Mouse (Mus musculus) mature B cell (primary cell): ENCODE data around the gene Efcab6.

ENCODE experiments used
- in situ Hi-C: fragments of 300-500 bp; cut with MboI; formaldehyde crosslinking; loops from 2 replicates; pipeline ENCODE4 v1.14.3; 2019

Efcab6 gene

DNA sequence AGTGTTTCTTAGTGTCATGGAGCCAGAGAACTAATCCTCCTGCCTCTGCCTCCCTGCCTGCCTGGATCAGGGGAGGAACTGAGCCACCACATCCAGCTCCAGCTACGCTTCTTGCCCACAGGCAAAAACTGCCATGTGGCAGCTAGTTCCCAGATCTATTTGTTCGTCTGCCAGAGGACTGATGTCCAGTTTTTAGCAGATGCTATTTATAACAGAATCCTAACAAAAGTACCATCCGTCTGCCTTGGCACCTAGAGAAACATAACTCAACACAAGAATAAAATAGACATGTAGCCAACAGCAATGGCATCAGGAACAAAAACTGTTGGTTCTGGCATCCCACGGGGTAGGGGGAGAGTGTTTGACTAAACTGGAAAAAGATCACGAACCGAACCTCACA is 6.3 kb downstream of the Efcab6 start:
- in situ Hi-C loops: no loop called here

DNA sequence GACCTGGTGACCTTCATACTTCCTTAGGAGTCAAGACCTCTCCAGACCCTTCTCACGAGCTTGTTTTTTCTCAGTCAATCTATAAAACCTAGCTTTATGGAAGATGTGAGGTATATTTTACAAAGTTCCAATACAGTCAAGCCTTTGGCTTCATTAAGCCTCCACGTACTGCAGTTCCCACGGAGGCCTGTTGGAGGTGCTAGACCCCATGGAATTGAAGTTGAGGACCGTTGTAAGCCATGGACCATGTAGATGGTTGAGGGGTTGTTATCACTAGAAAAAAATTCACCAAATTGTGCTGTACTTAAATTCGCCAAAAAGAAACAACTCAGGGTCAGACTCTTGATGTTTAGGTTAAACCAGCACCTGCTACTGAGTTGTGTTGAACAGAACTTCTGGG is 9.1 kb downstream of the Efcab6 start:
- in situ Hi-C loops: no loop called here

GRCm38 (mm10) chr15:84053859-84054258 is 11.3 kb downstream of the Efcab6 start:
- in situ Hi-C loops: no loop called here

DNA sequence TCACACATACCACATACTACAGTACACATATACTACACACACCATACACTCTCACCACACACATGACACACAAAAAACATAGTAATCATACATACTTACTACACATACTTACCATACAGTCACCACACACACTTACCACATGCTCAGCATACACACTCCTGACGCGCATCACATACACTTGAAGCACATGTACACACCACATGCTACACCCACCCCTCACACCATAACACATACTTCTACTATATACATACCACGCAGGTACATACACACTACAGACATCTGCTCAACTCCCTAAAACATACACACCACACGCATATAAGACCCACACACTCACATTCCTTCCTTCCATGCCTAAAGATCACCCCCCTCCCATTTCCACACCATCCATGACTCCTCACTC is 11.9 kb downstream of the Efcab6 start:
- in situ Hi-C loops: no loop called here

GRCm38 (mm10) chr15:84052390-84052789 is 12.8 kb downstream of the Efcab6 start:
- in situ Hi-C loops: no loop called here

DNA sequence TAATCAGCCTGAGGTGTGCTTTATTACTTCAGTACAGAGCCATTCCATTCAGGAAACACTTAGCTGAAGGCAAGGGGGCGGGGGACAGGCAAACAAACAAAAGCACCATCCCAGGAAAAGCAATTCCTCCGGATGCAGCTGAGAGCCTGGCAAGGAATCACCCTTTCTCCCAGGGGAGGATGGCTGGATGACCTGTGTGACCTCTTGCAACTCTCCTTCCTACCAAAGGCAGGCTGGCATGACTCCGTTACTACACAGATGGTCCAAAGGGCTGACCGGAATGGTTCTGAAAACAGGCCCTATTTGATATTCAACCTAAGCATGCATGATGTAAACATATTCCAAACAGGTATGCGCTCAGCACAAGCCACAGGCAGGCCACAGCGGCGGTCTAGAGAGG is 15.6 kb downstream of the Efcab6 start:
- in situ Hi-C loops: no loop called here

DNA sequence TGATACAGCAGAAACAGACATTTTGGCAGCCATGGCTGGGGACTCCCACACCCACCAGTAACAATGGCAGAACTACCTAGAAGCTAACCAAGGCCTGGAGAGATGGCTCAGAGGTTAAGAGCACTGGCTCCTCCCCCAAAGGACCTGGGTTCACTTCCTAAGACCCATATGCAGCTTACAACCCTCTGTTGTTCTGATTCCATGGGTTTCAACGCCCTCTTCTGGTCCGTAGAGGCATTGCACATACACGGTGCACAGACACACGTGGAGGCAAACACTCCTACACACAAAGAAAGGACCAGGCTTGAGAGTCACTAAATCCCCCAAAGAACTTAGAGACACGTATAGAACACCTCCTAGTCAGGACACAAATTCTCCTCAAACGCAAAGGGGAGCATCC is 19.6 kb downstream of the Efcab6 start:
- in situ Hi-C loops: no loop called here

DNA sequence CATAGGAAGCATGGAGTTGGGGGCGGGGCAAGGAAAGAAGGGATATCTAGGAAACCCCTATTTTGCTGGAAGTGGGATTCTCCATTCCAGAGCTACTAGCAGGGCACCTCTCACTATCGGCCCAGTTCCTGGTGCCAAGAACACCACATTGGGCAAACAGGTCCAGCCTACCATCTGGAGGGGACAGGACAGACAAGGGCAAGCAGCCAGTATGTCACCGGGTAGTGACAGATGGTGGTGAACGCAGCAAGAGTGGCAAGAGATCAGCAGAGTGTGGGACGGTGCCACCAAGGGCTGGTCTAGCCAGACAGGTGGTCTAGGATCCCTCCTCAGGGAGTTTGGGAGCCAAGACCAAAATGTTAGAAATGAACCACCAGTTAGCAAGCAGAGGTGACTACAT is 28.1 kb downstream of the Efcab6 start:
- in situ Hi-C loops: no loop called here

DNA sequence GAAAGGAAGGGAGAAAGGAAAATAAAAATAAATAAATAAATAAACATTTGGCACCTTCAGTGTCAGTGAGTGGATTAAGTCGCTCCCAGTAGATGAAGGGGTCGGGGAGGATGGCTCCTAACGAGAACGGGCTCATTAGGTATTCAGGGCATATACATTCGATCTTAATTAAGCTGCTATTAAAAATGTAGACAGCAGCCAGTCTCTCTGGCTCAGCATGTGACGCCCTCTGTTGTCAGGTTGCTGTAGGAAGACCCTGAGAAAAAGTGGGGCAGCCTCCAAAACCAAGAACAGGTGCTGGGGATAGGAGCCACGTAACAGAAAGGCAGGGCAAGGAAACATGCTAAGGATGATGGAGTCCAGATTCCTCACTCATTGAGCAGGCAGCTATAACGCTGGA is 39.5 kb downstream of the Efcab6 start:
- in situ Hi-C loops: no loop called here

- in situ Hi-C loops: no loop called here
These were observed 40.3 kb downstream of the Efcab6 start for GRCm38 (mm10) chr15:84024851-84025250.

- in situ Hi-C loops: no loop called here
These were observed 55.7 kb downstream of the Efcab6 start for GRCm38 (mm10) chr15:84009366-84010083.

GRCm38 (mm10) chr15:84004306-84004705 is 60.9 kb downstream of the Efcab6 start:
- in situ Hi-C loops: no loop called here

DNA sequence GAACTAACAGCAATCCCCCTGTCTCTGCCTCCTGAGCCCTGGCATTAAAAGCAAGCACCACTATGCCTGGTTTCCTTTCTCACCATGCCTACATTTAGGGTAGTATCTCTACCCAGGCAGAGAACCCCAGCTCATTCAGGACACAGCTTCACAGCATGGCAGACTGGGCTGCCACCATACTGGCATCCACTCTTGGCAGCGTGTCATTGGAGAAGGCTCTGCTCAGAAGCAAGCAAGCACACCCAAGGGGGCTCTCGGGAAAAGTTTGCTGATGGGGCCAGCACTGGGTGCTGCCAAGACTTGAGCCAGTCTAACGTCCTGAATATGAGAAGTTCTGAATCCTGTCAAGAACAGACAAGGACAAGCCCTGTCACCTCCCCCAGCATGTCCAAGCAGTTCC is 66.1 kb downstream of the Efcab6 start:
- in situ Hi-C loops: no loop called here

GRCm38 (mm10) chr15:83998586-83998985 is 66.6 kb downstream of the Efcab6 start:
- in situ Hi-C loops: no loop called here

- in situ Hi-C loops: no loop called here
These were observed 67.1 kb downstream of the Efcab6 start for GRCm38 (mm10) chr15:83998115-83998514.

- in situ Hi-C loops: no loop called here
These were observed 67.6 kb downstream of the Efcab6 start for GRCm38 (mm10) chr15:83997550-83997949.

DNA sequence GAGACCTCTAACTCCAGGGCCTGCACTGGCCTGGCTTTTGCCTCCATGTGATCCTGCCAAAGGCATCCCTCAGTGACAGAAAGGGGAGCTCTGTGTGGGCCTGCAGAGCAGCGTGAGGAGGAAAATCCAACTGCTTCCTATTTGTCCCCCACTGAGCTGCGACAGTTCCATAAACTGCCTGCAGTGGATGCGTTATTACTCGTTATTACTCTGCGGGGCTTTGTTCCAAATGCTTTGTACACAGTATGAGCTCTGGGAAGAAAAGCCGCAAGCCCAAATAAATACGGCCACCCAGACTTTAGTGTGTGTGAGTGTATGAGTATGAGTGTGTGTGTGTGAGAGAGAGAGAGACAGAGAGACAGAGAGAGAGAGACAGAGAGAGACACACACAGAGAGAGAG is 68.3 kb downstream of the Efcab6 start:
- in situ Hi-C loops: no loop called here

DNA sequence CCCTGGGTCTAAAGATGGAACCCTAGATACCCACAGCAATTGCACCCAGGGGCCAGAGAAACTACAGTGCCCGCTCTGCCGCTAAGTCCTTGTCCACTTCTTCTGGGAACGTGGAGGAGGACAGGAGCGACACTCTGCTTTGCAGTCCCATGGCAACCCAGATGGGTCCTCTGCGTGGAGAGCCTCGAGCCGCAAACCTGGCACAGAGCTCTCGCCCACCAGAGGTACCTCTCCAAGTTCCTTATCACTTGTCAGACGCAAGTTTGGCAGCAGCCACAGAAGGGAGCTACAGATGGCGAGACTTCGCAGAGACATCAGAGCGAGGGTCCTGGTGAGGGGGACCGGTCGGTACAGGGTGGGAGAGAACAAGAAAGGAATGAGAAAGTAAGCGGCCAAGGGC is 73.0 kb downstream of the Efcab6 start:
- in situ Hi-C loops: no loop called here

DNA sequence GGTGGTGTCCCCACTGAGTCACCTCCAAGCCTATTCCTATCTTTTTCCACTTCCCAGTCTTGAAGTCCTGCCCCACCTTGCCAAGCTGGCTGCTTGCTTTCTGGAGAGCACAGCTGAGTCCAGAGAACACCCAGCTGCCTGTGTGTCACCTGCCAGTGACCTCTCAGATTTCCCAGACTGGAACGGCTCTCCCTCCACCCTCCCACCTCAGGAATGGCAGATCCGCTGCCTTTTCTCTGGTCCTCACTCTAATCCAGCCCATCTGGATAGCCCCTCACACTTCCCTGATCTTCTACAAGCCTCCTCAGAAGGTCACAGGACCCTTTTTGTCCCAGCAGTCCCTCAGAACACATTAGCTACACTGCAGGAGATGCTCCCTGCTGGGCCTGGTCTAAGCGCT is 73.7 kb downstream of the Efcab6 start:
- in situ Hi-C loops: no loop called here

DNA sequence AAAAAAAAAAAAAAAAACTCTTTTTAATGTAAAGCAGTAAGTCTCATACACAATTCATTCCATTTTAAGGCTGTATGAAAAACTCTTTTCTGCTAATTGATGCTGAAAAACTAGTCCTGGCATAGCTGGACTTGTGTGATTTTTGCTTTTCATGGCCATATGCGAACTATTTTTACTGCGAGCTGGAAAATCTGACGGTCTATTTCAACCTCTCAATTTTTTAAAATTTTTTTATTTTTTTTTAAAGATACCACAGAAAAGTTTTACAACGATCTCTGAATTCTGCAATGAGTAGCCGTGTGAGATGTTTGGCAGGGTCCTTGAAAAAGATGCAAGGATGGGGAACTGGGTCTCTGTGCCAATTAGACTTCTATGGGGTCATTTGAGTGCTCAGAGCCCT is 75.9 kb downstream of the Efcab6 start:
- in situ Hi-C loops: no loop called here

- in situ Hi-C loops: no loop called here
These were observed 77.1 kb downstream of the Efcab6 start for GRCm38 (mm10) chr15:83988087-83988486.

- in situ Hi-C loops: no loop called here
These were observed 82.8 kb downstream of the Efcab6 start for GRCm38 (mm10) chr15:83982186-83982936.

DNA sequence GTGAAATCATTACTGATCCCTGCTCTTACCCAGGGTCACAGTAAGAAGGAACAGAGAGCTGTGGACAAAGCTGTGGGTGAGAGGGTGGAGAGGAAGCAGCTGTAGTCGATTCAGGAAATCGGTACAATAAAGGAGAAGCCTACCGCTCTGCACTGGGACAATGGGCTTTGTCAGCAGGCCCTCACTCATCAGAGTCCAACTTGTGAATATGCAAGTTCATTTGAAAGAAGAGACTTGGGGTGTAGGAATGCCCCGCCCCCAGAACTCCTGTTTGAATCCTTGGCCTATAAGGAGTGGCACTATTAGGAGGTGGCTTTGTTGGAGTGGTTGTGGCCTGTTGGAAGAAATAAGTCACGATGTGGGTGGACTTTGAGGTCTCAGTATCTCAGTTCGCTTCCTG is 86.3 kb downstream of the Efcab6 start:
- in situ Hi-C loops: no loop called here

DNA sequence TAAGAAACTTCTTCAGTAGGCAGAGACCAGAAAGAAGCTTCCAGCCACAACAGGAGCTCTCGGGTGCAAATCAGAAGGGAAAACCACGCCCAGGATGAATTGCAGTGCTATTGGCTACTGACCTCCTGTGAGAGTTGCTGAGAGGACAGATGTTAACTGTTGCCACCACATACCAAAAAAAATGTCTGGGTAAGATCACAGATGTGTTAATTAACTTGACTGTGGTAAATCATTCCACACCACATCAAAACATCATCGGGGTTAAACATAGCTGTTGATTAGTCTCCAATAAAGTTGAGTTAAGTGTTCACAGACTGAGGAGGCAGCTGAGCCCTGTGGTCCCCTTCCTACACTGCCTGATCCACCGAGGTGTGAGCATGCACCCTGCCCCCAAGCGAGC is 88.1 kb downstream of the Efcab6 start:
- in situ Hi-C loops: no loop called here
